11 mouse cellular contexts compared by ENCODE assay signal in the genomic region with DNA sequence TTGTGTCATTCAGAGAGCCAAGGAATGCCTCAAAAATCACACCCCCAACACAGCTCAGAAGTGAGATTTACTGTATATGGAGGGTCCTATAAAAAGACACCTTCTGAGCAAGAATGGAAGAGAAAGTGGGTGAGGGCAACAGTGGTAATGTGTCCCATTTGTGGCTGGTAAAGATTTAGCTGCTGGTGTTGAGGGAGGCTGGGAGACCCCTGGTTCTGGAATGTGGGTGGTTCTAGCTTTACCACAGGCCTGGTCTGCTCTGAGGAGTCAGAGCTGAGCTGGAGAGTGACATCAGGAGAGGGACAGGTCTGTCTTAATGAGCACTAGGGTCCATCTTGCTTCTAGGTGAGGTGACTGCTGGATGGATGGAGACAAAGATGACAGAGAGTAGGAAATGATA. TPM values are rescaled to one million over a fixed set of nuclear protein-coding genes. Genes with fewer than 3 reads are reported as not detected.
"Had no signal": no experiment of that assay in that cellular context is flagged by ENCODE, and none has a peak within 500 bp of the region (broad histone marks: within the 10 kb centered on the region; RNA-seq: fewer than 3 reads in every experiment).

No protein-coding gene starts in this region.

RNA-seq across cellular contexts. Expression of a gene that starts 29.0 kb away (rescaled TPM):
- polyA plus RNA-seq: neural tube, embryonic 13.5 days; neural tube, embryonic 14.5 days; neural tube, embryonic 15.5 days; stomach, embryonic 14.5 days; stomach, embryonic 15.5 days; stomach, embryonic 16.5 days; stomach, postnatal 0 days; testis, adult 2 months had no signal

RNA-seq across cellular contexts. Expression of a gene that starts 34.3 kb away (rescaled TPM):
- polyA plus RNA-seq: neural tube, embryonic 13.5 days; neural tube, embryonic 14.5 days; neural tube, embryonic 15.5 days; stomach, embryonic 14.5 days had no signal

RNA-seq across cellular contexts. Expression of a gene that starts 36.7 kb away (rescaled TPM):
- polyA plus RNA-seq: neural tube, embryonic 13.5 days; neural tube, embryonic 14.5 days; neural tube, embryonic 15.5 days; spleen, adult 2 months; stomach, embryonic 14.5 days; stomach, embryonic 15.5 days; stomach, postnatal 0 days; testis, adult 2 months; urinary bladder, adult 2 months had no signal

RNA-seq across cellular contexts. Expression of a gene that starts 49.8 kb away (rescaled TPM):
- polyA plus RNA-seq: neural tube, embryonic 13.5 days; neural tube, embryonic 14.5 days; neural tube, embryonic 15.5 days; small intestine, adult 2 months; stomach, embryonic 14.5 days; stomach, postnatal 0 days; testis, adult 2 months; urinary bladder, adult 2 months had no signal
